Mouse (Mus musculus) ES-E14 (cell line): ENCODE results near the gene Icmt. TPM values are rescaled to one million over a fixed set of nuclear protein-coding genes. Genes with fewer than 3 reads are reported as not detected.

Experiments used
- DNase-seq: peaks from one replicate; pipeline ENCODE4 v3.0.0-alpha.2; 2013; ENCODE audit warnings: low read depth, low spot score
- H3K27ac ChIP-seq: 2 replicates; pipeline ENCODE4 v1.5.1; 2012; ENCODE audit warnings: low read depth, mild to moderate bottlenecking, low read length, moderate library complexity, mixed read lengths; ENCODE audit not compliant: poor library complexity, insufficient read depth, severe bottlenecking
- H3K36me3 ChIP-seq: 2 replicates; pipeline ENCODE4 v1.6.1; 2012; ENCODE audit warnings: mild to moderate bottlenecking, low read length, moderate library complexity, mixed read lengths; ENCODE audit not compliant: control insufficient read depth, poor library complexity, insufficient read depth, severe bottlenecking
- H3K4me1 ChIP-seq, 2 experiments: fragments of 150-350 bp in 1 of 2; sonication (generic) in 1 of 2; 2 replicates each; pipeline ENCODE4 v1.6.1; 2012; ENCODE audit warnings: low read length in 2 of 2, mild to moderate bottlenecking in 1 of 2, mixed read lengths in 1 of 2; ENCODE audit not compliant: control insufficient read depth in 2 of 2, insufficient read depth in 2 of 2, poor library complexity in 1 of 2
- H3K4me3 ChIP-seq, 2 experiments: fragments of 150-350 bp in 1 of 2; sonication (generic) in 1 of 2; 2 replicates each; pipeline ENCODE4 v1.5.1; 2012; ENCODE audit warnings: low read length in 2 of 2, low read depth in 1 of 2, mild to moderate bottlenecking in 1 of 2, mixed read lengths in 1 of 2; ENCODE audit not compliant: insufficient read depth in 1 of 2, poor library complexity in 1 of 2, severe bottlenecking in 1 of 2
- H3K9ac ChIP-seq: 2 replicates; pipeline ENCODE4 v1.6.1; 2012; ENCODE audit warnings: low read depth, mild to moderate bottlenecking, low read length, mixed read lengths; ENCODE audit not compliant: poor library complexity, insufficient read depth, severe bottlenecking
- H3K9me3 ChIP-seq: fragments of 150-350 bp; sonication (generic); 2 replicates; pipeline ENCODE4 v1.6.1; 2012; ENCODE audit warnings: low read depth, mild to moderate bottlenecking, low read length; ENCODE audit not compliant: control insufficient read depth, insufficient read depth
- CHD2 ChIP-seq: IDR thresholded peaks from 2 replicates; pipeline ENCODE4 v1.6.1; 2014; ENCODE audit warnings: mild to moderate bottlenecking, low read depth, low read length, inconsistent platforms
- HCFC1 ChIP-seq: IDR thresholded peaks from 2 replicates; pipeline ENCODE4 v1.6.1; 2012; ENCODE audit warnings: low read length, inconsistent platforms, borderline replicate concordance; ENCODE audit not compliant: insufficient read depth
- MAFK ChIP-seq: IDR thresholded peaks from 2 replicates; pipeline ENCODE4 v1.6.1; 2014; ENCODE audit warnings: mild to moderate bottlenecking, low read depth, low read length, inconsistent platforms; ENCODE audit not compliant: insufficient read depth
- ZC3H11A ChIP-seq: IDR thresholded peaks from 2 replicates; pipeline ENCODE4 v1.6.1; 2012; ENCODE audit warnings: low read depth, mild to moderate bottlenecking, inconsistent platforms, low read length, borderline replicate concordance
- ZNF384 ChIP-seq: IDR thresholded peaks from 2 replicates; pipeline ENCODE4 v1.6.1; 2012; ENCODE audit warnings: low read depth, low read length, inconsistent platforms
- in situ Hi-C, 2 experiments: fragments of 600-800 bp; cut with MboI; formaldehyde crosslinking; loops; one replicate each; pipeline ENCODE4 v1.15.1; 2025; ENCODE audit warnings: low sequenced_read_pairs in 2 of 2, inconsistent platforms in 1 of 2; ENCODE audit not compliant: unreplicated experiment in 2 of 2
- total RNA-seq: library from RNA; depleted of rRNA; stranded (reverse); fragments of 300-350 nt; gene quantifications from 2 replicates; pipeline ENCODE4 v1.2.3, GENCODE M21; 2012

Gene Icmt
- total RNA-seq, 1 experiment: 47.7 TPM

DNA sequence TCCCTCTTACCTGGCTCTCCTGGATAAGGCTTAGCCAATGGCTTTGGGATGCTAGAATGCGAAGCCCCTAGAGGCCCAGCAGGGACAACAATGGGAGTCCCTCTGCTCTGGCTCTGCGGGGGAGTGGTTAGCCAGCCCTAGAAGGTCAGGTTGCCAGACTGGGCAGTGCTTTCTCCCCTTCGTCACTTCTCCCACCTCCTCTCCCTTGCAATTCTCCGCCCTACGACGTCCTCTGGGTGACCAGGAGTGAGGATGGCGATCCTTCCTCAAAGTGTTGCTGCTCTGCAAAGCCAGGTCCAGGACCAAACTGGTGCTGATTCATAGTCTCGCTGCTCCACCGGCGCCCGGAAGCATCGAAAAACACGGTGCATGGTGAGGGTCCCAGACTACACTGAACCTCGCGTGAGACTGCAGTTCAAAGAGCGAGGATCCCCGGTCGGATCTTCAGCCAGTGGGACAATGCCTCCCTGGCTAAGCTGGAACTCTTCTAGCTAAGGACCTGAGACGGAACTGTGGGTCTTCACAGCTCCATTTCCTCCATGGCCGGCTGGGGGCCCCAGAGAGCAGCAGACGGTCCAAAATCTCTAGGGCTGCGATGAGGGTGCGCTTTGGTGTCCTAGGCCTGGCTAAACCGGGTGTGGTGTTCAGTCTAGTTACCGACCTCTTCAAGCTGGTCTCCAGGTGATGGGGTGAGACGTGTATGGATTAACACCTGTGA, 21.6 kb downstream of the Icmt start, which contains the start of gene Rnf207:
Rnf207 (minus strand) TSS at position 477 of the 718 bp plus-strand sequence.
- Histone ChIP-seq H3K36me3 (no peaks in the 10 kb centered on the region), H3K9me3 (no peaks in the 10 kb centered on the region), H3K9ac (no peak within 1 kb of the TSS), H3K4me1 (peaks cover 2 to 24% of the 10 kb centered on the region in 2 experiments; a peak in 2 of 4 replicates), H3K27ac (no peak within 1 kb of the TSS), H3K4me3 (peak within 1 kb of the TSS; percentile 10 to 64; a peak in 3 of 4 replicates)
- in situ Hi-C loops: no loop called here
- no peak for DNase-seq
- TF ChIP-seq MAFK: no peak
- no peak for TF ChIP-seq CHD2

DNA sequence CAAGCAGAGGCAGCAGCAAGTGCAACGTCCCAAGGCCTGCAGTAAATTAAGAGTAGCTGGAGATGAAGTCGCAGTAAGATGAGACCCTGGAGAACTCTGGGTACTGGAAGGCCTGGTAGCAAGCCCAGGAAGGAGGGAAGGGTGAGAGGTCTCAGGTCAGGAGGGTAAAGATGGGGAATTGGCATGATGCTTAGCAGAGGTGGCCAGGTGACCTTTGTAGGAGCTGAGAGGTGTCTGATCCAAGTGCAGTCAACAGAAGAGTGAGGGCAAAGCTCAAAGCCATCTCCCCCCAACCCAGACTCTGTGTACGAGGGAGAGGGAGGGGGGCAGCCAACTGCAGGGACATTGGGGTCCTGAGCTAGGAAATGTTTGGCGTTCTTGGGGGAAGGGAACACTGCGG, 24.4 kb downstream of the Icmt start:
- H3K36me3 ChIP-seq: no peaks in the 10 kb centered on the region
- no peak overlapping the region for H3K9ac ChIP-seq
- no peaks in the 10 kb centered on the region for H3K9me3 ChIP-seq
- no peak overlapping the region for H3K4me3 ChIP-seq
- no peak overlapping the region for H3K27ac ChIP-seq
- in situ Hi-C loops: no loop called here
- peaks cover 0 to 19% of the 10 kb centered on the region in 2 experiments; a peak in 2 of 4 replicates for H3K4me1 ChIP-seq
- DNase-seq: no peak
- TF ChIP-seq ZC3H11A: no peak
- no peak for TF ChIP-seq CHD2
- no peak for TF ChIP-seq ZNF384
- no peak for TF ChIP-seq HCFC1
- TF ChIP-seq MAFK: no peak

DNA sequence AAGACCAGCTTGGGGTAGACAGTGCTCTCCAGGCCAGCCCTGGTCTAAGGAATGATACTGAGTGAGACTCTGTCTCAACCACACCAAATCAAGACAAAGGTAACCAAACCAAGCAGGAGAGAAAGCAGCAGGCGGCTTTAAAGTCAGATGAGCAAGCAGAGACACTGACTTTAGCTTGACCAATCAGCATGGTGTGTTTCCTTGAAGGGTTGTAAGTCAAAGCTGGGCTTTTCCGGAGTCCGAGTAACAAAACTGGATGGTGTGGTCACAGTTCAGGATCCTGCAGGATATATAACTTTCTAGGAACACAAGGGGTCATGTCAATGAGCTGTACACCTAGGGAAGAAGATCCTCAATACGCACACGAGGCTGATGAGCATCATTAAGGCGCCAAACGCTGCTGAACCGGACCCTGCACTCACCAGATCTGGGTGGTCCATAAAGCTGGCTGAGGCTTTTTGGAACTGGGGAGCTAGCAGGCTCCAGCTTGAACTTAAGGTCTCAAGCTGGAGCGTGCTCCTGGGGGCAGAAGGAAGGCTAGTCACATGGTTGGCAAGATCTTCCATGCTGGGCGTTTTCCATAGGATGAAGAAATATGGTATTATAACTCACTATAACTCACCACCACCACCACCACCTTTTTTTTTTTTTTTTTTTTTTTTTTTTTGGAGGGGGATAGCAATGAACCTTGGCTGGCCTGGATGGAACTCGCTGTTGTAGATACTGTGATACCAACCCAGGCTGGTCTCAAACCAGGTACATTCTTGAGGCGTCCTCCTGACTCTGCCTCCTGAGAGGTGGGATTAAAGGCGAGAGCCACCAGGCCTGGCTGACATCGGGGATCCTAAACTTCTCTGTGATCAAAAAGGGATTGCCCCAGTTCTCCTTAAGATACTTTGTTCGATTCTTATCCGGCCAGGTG, 27.9 kb downstream of the Icmt start:
- Histone ChIP-seq H3K9me3 (no peaks in the 10 kb centered on the region), H3K27ac (peak overlapping the region; percentile 73), H3K9ac (peak overlapping the region; percentile 84), H3K36me3 (peaks cover 23% of the 10 kb centered on the region), H3K4me1 (peaks cover 0 to 18% of the 10 kb centered on the region in 2 experiments; a peak in 2 of 4 replicates), H3K4me3 (peak overlapping the region; percentile 52 to 71)
- DNase-seq: no peak
- no peak for TF ChIP-seq ZC3H11A
- TF ChIP-seq MAFK: no peak
- TF ChIP-seq ZNF384: peak; percentile 71
- in situ Hi-C loops: no loop called here

DNA sequence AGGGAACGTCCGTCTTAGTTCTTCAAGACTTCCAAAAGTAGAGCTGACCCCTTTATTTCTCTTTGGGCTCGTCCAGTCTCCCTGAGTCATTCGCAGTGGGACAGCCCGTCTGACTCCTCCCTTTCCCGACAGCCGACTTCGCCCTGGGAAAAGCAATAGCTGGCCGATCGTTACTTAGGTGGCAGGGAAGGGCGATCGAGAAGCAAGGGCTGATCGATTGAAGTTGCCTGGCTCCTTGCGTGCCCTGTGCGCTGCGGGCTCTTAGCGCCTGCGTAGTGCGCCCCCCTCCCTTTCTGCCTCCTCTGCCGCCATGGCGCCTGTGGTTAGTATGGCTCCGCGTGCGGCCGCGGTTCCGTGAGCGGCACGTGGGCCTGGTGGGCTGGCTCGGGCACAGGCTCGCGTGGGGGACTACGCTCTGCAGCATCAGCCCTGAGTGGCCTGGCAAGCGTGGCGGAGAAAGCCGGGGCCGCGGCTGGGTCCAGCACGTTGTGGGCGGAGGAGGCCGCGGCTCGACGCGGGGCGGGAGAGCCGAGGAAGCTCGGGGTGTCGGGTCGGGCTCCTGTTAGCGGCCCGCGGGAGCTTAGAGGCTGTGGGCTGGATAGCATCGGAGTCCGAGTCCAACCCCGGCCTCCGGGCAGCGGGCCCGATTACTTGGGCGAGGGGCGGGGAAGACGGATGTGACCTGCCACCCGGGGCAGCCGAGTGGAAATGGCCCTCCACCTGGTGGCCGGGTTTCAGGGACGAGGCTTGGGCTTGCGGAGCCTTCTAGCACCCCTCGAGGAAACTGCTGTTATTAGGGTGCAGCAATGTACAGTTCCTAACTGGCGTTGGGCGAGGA, 28.8 kb downstream of the Icmt start, which contains the start of gene Rpl22:
Rpl22 (plus strand) TSS at position 169 of the 838 bp plus-strand sequence.
- no peak for TF ChIP-seq ZC3H11A
- peak; percentile 85 for TF ChIP-seq HCFC1
- no peak for TF ChIP-seq ZNF384
- Histone ChIP-seq H3K4me1 (peaks cover 0 to 23% of the 10 kb centered on the region in 2 experiments; a peak in 2 of 4 replicates), H3K9me3 (no peaks in the 10 kb centered on the region), H3K9ac (peak within 1 kb of the TSS; percentile 98), H3K27ac (peak within 1 kb of the TSS; percentile 73), H3K4me3 (peak within 1 kb of the TSS; percentile 74 to 92), H3K36me3 (peaks cover 30% of the 10 kb centered on the region)
- in situ Hi-C loops: no loop called here
- DNase-seq: peak; percentile 94
